Mouse (Mus musculus): ENCODE data around the gene Grik5. TPM values are rescaled to one million over a fixed set of nuclear protein-coding genes. Genes with fewer than 3 reads are reported as not detected.

Grik5 gene
- total RNA-seq, 4 experiments from 2014 or later, result 201 to 224 (median 207) TPM

- peak in 1 of 2 experiments; percentile 70 for DNase-seq (ENCODE audit: low spot score in 2 of 2)
These were observed 37.4 kb downstream of the Grik5 start for GRCm38 (mm10) chr7:25034796-25035195.

DNA sequence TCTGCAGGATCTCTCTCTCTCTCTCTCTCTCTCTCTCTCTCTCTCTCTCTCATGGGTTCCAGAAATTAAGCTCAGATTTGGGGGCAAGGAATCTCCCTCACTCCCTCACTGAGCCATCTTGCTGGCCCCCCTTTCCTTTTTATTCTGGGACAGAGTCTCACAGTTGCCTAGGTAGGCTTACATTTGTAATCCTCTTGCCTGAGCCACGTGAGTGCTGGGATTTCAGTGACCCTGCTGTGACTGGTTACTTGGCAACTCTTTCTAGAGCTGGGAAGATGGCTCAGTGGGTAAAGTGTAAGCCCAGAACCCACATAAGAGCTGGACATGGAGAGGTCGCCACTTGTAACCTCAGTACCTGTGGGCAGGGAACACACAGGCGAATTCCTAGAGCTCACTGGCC is 40.6 kb downstream of the Grik5 start:
- DNase-seq (ENCODE audit: low spot score in 2 of 2), result no peak

GRCm38 (mm10) chr7:25030032-25030753 is 42.0 kb downstream of the Grik5 start:
- DNase-seq (ENCODE audit: low spot score in 2 of 2), result peak in 1 of 2 experiments; percentile 57

DNA sequence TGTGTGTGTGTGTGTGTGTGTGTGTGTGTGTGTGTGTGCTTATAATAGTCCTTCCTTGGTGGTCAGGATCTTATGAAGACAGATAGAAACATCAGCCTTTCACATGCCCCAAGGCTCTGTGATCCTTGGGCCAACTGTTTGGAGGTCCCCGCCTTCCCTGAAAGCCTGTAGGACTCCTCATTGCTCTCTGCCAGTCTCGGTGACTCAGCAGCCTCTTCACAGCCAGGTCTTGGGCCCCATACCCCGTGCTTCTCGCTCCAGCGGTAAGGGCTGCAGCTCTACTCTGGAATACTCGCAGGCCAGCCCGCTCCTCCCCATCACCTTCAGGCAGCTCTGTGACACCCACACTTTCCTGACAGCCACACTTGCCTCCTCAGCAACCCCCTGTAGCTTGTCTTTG is 45.7 kb downstream of the Grik5 start:
- DNase-seq (ENCODE audit: low spot score in 2 of 2), result no peak

DNA sequence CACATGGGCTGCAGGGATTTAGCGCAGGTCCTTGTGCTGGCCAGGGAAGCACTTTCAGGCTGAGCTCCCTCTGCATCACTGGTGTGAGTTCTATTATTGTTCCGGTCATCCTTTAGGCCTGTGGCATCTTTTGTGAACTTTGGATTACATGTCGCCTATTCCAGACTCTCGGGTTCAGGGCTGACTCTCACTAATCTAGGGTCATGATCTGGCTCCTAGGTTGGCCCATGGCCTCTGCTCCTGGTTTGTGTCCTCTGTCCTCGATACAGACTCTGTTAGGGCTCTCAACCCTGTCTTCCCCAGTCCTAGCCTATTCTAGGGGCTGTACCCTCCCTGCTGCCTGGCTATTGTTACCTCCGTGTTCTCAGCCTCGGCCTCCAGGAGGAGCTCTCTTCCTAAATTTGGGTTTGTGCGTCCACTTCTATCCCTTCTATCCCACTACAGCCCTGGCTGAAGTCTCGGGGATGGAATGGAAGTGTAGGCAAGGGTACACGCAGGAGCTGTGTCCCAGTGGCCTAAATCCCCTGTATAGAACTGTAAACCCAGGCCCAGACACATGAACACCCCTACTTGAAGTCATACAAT is 46.2 kb downstream of the Grik5 start:
- DNase-seq (ENCODE audit: low spot score in 2 of 2), result no peak

DNA sequence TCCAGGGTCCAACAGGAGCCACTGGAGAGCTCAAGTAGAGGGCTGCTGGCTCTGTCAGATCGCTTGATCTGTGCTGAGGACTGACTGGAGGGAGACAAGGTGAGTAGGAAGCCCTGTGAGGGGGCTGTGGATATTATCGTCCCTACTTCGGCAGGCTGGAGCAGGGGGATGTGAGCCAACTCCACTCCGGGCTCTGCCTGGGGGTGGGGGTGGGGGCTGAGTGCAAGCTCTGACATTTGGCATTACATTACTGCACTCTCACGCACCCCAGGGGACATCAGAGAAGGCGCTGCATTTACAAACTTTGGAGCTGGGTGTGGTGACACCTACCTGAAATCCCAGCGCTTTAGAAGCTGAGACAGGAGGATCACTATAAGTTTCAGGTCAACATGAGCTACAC is 60.6 kb downstream of the Grik5 start:
- no peak for DNase-seq (ENCODE audit: low spot score in 2 of 2)

DNA sequence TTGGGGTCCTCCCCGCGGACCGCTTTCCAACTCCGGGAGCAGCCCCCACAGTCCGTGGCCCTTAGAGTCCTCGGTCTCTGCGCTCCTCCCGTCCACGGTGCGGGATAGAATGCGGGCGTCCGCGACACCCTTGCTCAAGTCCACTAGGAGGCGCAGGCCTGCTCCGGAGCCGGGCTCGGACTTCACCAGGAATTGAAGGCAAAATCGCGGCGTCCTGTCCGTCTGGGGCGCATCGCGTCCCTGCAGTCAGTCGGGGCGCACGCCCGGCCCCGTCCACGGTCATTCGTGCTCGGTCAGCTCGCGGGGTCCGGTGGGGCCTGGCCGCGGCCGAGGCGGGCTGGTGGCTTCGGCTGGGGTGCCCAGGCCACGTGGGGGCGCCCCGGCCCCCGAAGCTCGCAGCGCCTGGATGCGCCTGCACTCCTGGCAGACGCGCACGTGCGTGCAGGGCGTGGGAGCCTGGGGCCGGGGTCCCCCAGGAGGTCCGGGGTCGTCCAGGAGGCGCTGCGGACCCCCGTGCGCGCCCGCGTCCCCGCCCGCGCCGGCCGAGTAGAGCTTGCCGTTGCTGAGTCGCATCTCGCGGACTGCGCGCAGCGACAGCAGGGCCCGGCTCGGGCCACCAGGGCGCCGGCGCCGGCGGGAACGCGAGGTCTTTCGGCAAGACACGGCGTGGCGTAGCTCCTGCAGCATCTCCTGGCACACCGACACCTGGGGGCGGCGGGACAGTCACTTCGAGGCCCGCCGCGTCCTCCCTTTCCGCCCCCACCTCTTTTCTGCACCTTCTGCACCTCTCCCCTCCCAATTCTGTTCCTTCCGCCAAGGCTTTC is 61.8 kb downstream of the Grik5 start:
- DNase-seq (ENCODE audit: low spot score in 2 of 2), result peak; percentile 57 to 73

DNA sequence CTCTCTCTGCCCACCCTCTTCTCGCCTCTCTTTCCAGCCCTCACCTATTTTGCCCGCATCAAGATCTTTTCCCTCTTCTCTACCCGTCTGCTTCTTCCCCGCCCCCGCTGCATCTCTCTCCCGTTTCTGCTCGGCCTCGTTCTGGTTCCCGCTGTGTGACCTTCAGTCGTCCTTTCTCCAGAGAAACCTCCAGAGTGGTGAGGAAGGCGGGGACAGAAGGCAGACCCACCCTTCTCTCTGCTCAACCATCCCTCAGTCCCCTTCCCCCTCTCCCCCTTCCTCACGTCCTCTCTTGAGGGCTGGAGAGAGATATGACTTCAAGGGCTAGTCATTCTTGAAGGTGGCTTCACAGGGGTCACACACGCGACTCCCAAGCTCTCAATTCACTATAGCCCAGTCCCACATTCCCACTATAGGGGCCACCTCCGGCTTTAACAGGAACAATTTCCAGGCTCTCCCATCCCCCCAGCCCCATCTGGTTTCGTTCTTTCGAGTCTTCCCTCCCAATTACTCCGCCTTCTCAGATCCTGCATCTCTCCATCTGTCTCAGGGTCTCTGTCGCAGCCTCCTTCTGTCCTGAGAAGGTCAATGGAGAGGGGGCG is 62.9 kb downstream of the Grik5 start:
- peak; percentile 52 to 76 for DNase-seq (ENCODE audit: low spot score in 2 of 2)

GRCm38 (mm10) chr7:25008635-25009034 is 63.5 kb downstream of the Grik5 start:
- no peak for DNase-seq (ENCODE audit: low spot score in 2 of 2)

GRCm38 (mm10) chr7:25007609-25008374 is 64.4 kb downstream of the Grik5 start:
- DNase-seq (ENCODE audit: low spot score in 2 of 2), result peak; percentile 50 to 85

GRCm38 (mm10) chr7:25006586-25007364 is 65.4 kb downstream of the Grik5 start:
- DNase-seq (ENCODE audit: low spot score in 2 of 2), result peak; percentile 54 to 90

- no peak for DNase-seq (ENCODE audit: low spot score in 2 of 2)
These were observed 66.0 kb downstream of the Grik5 start for GRCm38 (mm10) chr7:25006171-25006570.

DNA sequence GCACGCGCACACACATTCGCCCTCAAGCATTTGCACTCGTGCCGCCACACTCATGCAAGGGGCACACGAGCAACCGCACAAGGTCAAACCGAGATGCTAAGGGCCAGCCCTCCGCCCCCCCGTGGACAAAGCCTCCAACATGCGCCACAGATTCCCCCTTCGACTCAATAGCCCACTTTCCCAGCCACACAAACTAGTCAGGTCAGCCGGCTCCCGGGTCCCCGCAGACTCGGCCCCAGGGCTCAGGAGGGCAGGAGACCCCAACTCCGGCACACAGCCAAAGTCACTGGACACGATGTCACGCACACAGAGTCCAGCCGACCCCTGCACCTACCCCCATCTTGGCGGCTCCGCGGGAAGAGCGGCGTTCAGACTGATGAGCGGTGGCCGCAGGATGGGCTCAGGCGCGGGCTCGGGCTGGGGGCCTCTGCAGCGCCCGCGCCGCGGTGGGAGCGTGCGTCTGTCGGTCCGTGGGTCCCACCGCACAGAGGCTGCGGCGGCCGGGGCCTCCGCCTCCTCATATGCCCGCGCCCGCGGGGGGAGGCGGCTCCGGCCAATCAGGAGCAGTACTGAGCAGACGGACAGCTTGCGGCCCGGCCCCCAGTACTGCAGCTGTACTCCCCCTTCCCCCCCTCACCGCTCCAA is 66.6 kb downstream of the Grik5 start, which contains the start of gene Atp1a3:
TSS of gene Atp1a3 (minus strand) at position 538 of the 645 bp plus-strand sequence.
- peak; percentile 49 to 91 for DNase-seq (ENCODE audit: low spot score in 2 of 2)

GRCm38 (mm10) chr7:25004806-25005205 is 67.3 kb downstream of the Grik5 start:
- DNase-seq (ENCODE audit: low spot score in 2 of 2), result no peak

DNA sequence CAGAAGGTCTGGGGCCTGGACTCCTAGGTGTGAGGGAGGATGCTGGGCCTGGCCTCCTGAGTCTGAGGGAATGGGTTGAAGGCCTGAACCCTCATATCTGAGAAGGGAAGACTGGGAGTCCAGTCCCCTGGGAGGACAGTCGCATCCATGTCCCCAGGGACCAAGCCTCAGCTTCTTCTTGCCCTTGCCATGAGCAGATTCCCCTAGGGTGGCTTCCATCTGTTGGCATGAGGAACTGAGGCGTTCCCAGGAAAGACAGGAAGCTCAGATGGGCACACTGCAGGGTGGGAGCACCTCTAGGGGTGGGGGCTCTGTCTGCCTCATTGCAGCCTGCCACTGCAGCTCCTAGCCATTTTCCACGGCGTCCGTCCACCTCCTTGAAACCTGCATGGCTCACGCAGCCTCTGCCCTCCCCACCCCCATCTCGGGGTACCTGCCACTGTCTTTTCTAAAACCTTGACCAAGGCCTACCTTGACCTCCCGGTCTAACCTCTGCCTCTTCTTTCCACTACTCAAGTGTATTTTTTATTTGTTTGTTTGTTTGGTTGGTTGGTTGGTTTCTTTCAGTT is 68.2 kb downstream of the Grik5 start:
- DNase-seq (ENCODE audit: low spot score in 2 of 2), result no peak

GRCm38 (mm10) chr7:25003291-25003690 is 68.9 kb downstream of the Grik5 start:
- DNase-seq (ENCODE audit: low spot score in 2 of 2), result no peak

GRCm38 (mm10) chr7:25000711-25001110 is 71.4 kb downstream of the Grik5 start:
- DNase-seq (ENCODE audit: low spot score in 2 of 2), result no peak

DNA sequence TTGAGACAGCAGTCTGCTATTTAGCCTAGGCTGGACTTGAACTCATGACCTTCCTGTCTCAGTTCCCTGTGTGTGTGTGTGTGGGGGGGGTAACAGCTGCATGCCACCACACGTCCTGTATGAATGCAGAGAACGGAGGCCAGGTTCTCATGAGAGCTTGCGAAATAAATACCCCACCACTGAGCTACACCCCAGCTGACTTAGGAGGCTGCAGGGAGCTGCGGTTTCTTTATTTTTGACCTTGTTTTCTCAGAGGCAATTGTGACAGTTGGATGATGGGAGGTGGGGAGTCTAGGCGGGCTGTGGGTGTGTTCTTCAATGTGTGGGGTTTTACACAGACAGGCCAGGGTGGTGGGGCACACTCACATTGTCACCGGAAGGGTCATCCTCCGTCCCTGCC is 71.9 kb downstream of the Grik5 start:
- DNase-seq (ENCODE audit: low spot score in 2 of 2), result no peak

GRCm38 (mm10) chr7:24993081-24993480 is 79.1 kb downstream of the Grik5 start:
- peak in 1 of 2 experiments; percentile 76 for DNase-seq (ENCODE audit: low spot score in 2 of 2)
